Comparison of ENCODE assay signal across 7 mouse cellular contexts in the genomic region with DNA sequence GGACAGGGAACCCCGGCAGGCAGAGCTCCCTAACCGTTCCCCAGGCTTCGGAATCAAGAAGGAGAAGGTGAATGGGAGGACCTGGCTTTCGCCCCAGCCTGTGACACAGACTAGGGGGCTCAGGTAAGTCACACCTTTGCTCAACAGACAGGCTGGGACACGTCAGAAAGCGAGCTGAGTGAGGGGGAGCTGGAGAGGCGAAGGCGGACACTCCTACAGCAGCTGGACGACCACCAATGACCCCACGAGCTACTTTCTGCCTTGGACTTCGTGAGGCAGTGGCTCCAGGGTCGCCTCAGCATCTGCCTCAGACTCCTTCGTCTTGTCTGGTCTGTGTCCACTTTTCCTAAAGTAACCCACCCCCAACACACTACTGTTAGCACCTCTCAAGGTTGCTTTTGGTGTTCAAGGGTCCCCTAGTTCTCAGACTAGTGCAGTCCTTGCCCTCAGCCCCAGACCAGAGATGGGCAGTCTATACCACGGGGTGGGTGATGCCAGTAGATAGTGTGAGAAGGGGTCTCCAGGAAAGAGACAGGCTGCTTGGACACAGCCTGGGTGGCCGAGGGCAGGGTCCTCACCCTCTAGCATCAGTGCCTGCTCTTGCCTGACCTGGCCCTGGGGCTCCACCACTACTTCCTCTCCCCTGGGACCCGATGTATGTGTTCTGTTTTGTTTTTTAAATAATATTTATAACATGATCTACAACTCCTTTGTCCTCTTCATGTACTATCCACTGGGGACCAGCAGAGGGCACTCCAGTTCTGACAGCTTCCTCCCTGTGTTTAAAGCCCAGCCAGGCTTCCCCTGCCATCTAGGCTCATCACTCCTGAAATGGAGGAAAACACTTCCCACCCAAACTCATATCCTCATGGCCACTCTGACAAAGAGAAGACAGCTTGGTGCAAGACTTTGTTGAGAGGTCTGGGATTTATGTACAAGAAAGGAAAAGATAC. TPM values are rescaled to one million over a fixed set of nuclear protein-coding genes. Genes with fewer than 3 reads are reported as not detected.
DNase-seq lines count a peak whose midpoint lies in the region; ATAC-seq and TF ChIP-seq lines count a peak whose summit lies in the region.

No protein-coding gene starts in this region.

- peak overlapping the region; percentile 81 for H3K27ac ChIP-seq in gastrocnemius, adult 2 months
- peak overlapping the region; percentile 74 for H3K27ac ChIP-seq in hindbrain, postnatal 0 days

- peak; percentile 93 for TF ChIP-seq CTCF in gastrocnemius, adult 2 months (IDR thresholded peaks at IDR 0.05)
- peak; percentile 91 for TF ChIP-seq CTCF in hindbrain, postnatal 0 days (IDR thresholded peaks at IDR 0.05; ENCODE audit: low read depth)

- H3K36me3 ChIP-seq in hindbrain, postnatal 0 days (ENCODE audit: insufficient read depth, low read length): peaks cover 61% of the 10 kb centered on the region

- H3K9ac ChIP-seq in hindbrain, postnatal 0 days (replicated peaks; ENCODE audit: low read length): no peak overlapping the region

- peak; percentile 75 for ATAC-seq in activated CD4-positive, CD25-positive, alpha-beta regulatory T cell, adult 4 months
- peak; percentile 57 for ATAC-seq in hindbrain, postnatal 0 days

- no peak overlapping the region for H3K4me2 ChIP-seq in hindbrain, postnatal 0 days (ENCODE audit: low read depth, low read length)

- H3K4me3 ChIP-seq in gastrocnemius, adult 2 months: peak overlapping the region; percentile 58
- H3K4me3 ChIP-seq in hindbrain, postnatal 0 days (ENCODE audit: low read length): no peak overlapping the region

- H3K9me3 ChIP-seq in hindbrain, postnatal 0 days (ENCODE audit: low read length): no peaks in the 10 kb centered on the region

- WGBS in hindbrain, postnatal 0 days: 82% methylated on average over 16 of the region's 16 CpGs

- H3K4me1 ChIP-seq in hindbrain, postnatal 0 days (ENCODE audit: insufficient read depth, low read length): no peaks in the 10 kb centered on the region

- intact Hi-C loops in gastrocnemius, adult 2 months (cut with DNase I): loop anchor here (1.0 to 10.0 kb wide), 2 partner anchors 54 to 158 kb away; partner anchors contain the start of genes Bcdin3d and Fmnl3

- peak; percentile 78 to 83 for DNase-seq in cerebellum, postnatal 36 days
- peak; percentile 82 for DNase-seq in gastrocnemius, adult 2 months
- DNase-seq in hindbrain, postnatal 0 days (ENCODE audit: low spot score): peak; percentile 87
- DNase-seq in left cerebral cortex, adult 18-20 months (ENCODE audit: low spot score in 2 of 2): peak; percentile 77 to 83
- peak; percentile 80 for DNase-seq in mesoderm, embryonic 11.5 days (ENCODE audit: low read depth, low spot score)
- peak; percentile 54 to 61 for DNase-seq in right cerebral cortex, postnatal 36 days (ENCODE audit: low spot score in 2 of 2)

- no peaks in the 10 kb centered on the region for H3K27me3 ChIP-seq in hindbrain, postnatal 0 days (ENCODE audit: insufficient read depth, low read length)

RNA-seq across cellular contexts. Expression of gene Fam186b, which starts 20.9 kb away (rescaled TPM):
- under 1 TPM; 0.24 to 0.30 TPM for polyA plus RNA-seq in activated CD4-positive, CD25-positive, alpha-beta regulatory T cell, adult 4 months (2017; shearing (Covaris generic))
- total RNA-seq in gastrocnemius, adult 2 months (2021): not detected
- total RNA-seq in hindbrain, postnatal 0 days (2014; rRNA removed): 0.86 and 1.3 TPM in 2 replicates
- 1.3 and 1.4 TPM in 2 replicates for polyA plus RNA-seq in hindbrain, postnatal 0 days (2015; fragmentation: Nextera tagmentation; extraction: Ambion mirVana)
- 1 to 10 TPM; 1.5 to 1.8 TPM for total RNA-seq in left cerebral cortex, adult 18-20 months (2021)

RNA-seq across cellular contexts. Expression of gene Prpf40b, which starts 21.7 kb away (rescaled TPM):
- polyA plus RNA-seq in activated CD4-positive, CD25-positive, alpha-beta regulatory T cell, adult 4 months (2017; shearing (Covaris generic)): 1 to 10 TPM; 3.9 to 7.4 TPM
- 10 to 100 TPM; 24.8 to 27.0 TPM for total RNA-seq in gastrocnemius, adult 2 months (2021)
- 90.2 and 94.2 TPM in 2 replicates for total RNA-seq in hindbrain, postnatal 0 days (2014; rRNA removed)
- polyA plus RNA-seq in hindbrain, postnatal 0 days (2015; fragmentation: Nextera tagmentation; extraction: Ambion mirVana): 101 and 110 TPM in 2 replicates
- total RNA-seq in left cerebral cortex, adult 18-20 months (2021): 100 to 1,000 TPM in 1 of 2 experiments, 10 to 100 TPM in 1; 93.7 to 100 TPM

RNA-seq across cellular contexts. Expression of gene Fmnl3, which starts 53.7 kb away (rescaled TPM):
- 1 to 10 TPM; 6.1 to 9.0 TPM for polyA plus RNA-seq in activated CD4-positive, CD25-positive, alpha-beta regulatory T cell, adult 4 months (2017; shearing (Covaris generic))
- 1 to 10 TPM; 5.5 to 7.2 TPM for total RNA-seq in gastrocnemius, adult 2 months (2021)
- total RNA-seq in hindbrain, postnatal 0 days (2014; rRNA removed): 11.9 and 15.2 TPM in 2 replicates
- polyA plus RNA-seq in hindbrain, postnatal 0 days (2015; fragmentation: Nextera tagmentation; extraction: Ambion mirVana): 8.0 and 8.2 TPM in 2 replicates
- 1 to 10 TPM; 8.5 to 9.6 TPM for total RNA-seq in left cerebral cortex, adult 18-20 months (2021)
